Mouse (Mus musculus): ENCODE data around the gene Setd7. TPM values are rescaled to one million over a fixed set of nuclear protein-coding genes. Genes with fewer than 3 reads are reported as not detected.

Gene Setd7
- 66.9 TPM for polyA plus RNA-seq (2014; fragmentation: Illumina TruSeq; extraction: RNeasy Lipid Tissue Mini Kit (QIAGEN cat#74804); ENCODE audit: low read depth, low replicate concordance)

GRCm38 (mm10) chr3:51560511-51561108 lies at the start of gene Setd7:
Gene Setd7, minus strand, starts transcription at chr3:51560879.

GRCm38 (mm10) chr3:51483741-51484359 lies 76.8 kb downstream of the Setd7 start, which contains the start of gene Rab33b:
Gene Rab33b, plus strand, starts transcription at chr3:51483920.

Other genes with a start within 250 kb of the Setd7 start
- 66.0 TPM for gene Elf2, start 220.2 kb downstream of the Setd7 start, polyA plus RNA-seq (2014; fragmentation: Illumina TruSeq; extraction: RNeasy Lipid Tissue Mini Kit (QIAGEN cat#74804); ENCODE audit: low read depth, low replicate concordance)
- gene Mgarp, start 164.1 kb downstream of the Setd7 start, polyA plus RNA-seq (2014; fragmentation: Illumina TruSeq; extraction: RNeasy Lipid Tissue Mini Kit (QIAGEN cat#74804); ENCODE audit: low read depth, low replicate concordance): 1.2 TPM
- 451 TPM for gene Ndufc1, start 151.9 kb downstream of the Setd7 start, polyA plus RNA-seq (2014; fragmentation: Illumina TruSeq; extraction: RNeasy Lipid Tissue Mini Kit (QIAGEN cat#74804); ENCODE audit: low read depth, low replicate concordance)
- gene Naa15, start 145.7 kb downstream of the Setd7 start, polyA plus RNA-seq (2014; fragmentation: Illumina TruSeq; extraction: RNeasy Lipid Tissue Mini Kit (QIAGEN cat#74804); ENCODE audit: low read depth, low replicate concordance): 190 TPM
- 29.6 TPM for gene Rab33b, start 77.0 kb downstream of the Setd7 start, polyA plus RNA-seq (2014; fragmentation: Illumina TruSeq; extraction: RNeasy Lipid Tissue Mini Kit (QIAGEN cat#74804); ENCODE audit: low read depth, low replicate concordance)
- gene Mgst2, start 99.5 kb upstream of the Setd7 start, polyA plus RNA-seq (2014; fragmentation: Illumina TruSeq; extraction: RNeasy Lipid Tissue Mini Kit (QIAGEN cat#74804); ENCODE audit: low read depth, low replicate concordance): 217 TPM

All from sigmoid colon, adult 10 weeks (tissue).